Mouse (Mus musculus) forebrain, embryonic 12.5 days (tissue): ENCODE data around the gene Atxn7l3. TPM values are rescaled to one million over a fixed set of nuclear protein-coding genes. Genes with fewer than 3 reads are reported as not detected.
"Not testable (repeated sequence)": the region's sequence is repeated elsewhere in the genome, so short reads cannot be mapped to it uniquely, and the experiment has no call there.

Source experiments
- ATAC-seq: fragments of 200-750 bp; cut with Nextera tagmentation; 2 replicates; pipeline ENCODE4 v1.8.0; 2017; ENCODE audit warnings: moderate TSS enrichment; ENCODE audit not compliant: low FRiP score
- H3K27ac ChIP-seq: fragments of 300-500 bp; sonication (generic); 2 replicates; pipeline ENCODE4 v1.5.1; 2016; ENCODE audit warnings: mild to moderate bottlenecking
- H3K27me3 ChIP-seq: fragments of 300-500 bp; sonication (generic); 2 replicates; pipeline ENCODE4 v1.6.1; 2016; ENCODE audit warnings: mild to moderate bottlenecking
- H3K36me3 ChIP-seq: fragments of 300-500 bp; sonication (generic); replicated peaks from 2 replicates; pipeline ENCODE4 v1.6.1; 2016; ENCODE audit warnings: mild to moderate bottlenecking
- H3K4me1 ChIP-seq: fragments of 300-500 bp; sonication (generic); 2 replicates; pipeline ENCODE4 v1.6.1; 2016
- H3K4me2 ChIP-seq: fragments of 300-500 bp; sonication (generic); 2 replicates; pipeline ENCODE4 v1.6.1; 2016; ENCODE audit warnings: mild to moderate bottlenecking, moderate library complexity
- H3K4me3 ChIP-seq: fragments of 300-500 bp; sonication (generic); replicated peaks from 2 replicates; pipeline ENCODE4 v1.5.1; 2016; ENCODE audit warnings: mild to moderate bottlenecking
- H3K9ac ChIP-seq: fragments of 300-500 bp; sonication (generic); 2 replicates; pipeline ENCODE4 v1.6.1; 2016; ENCODE audit warnings: mild to moderate bottlenecking
- H3K9me3 ChIP-seq: fragments of 300-500 bp; sonication (generic); 2 replicates; pipeline ENCODE4 v1.6.1; 2016
- WGBS: fragments of 180-500 bp; shearing (Covaris S2); methylation state at CpG from one replicate; pipeline ENCODE4 v1.1.7; 2016; 5-methylcytosine and 5-hydroxymethylcytosine counted together
- polyA plus RNA-seq: library from polyadenylated mRNA; unstranded; fragments of >200 nt; fragmentation: Nextera tagmentation; extraction: Ambion mirVana; gene quantifications from 2 replicates; pipeline ENCODE4 v1.2.1, GENCODE M21; 2016

Gene Atxn7l3
- polyA plus RNA-seq, 1 experiment from 2014 or later = 22.4 TPM

- Histone ChIP-seq H3K4me3 (no peak overlapping the region; the same call in 1 of the 2 replicates), H3K27ac (no peak overlapping the region), H3K4me1 (peaks cover 15% of the 10 kb centered on the region), H3K27me3 (no peaks in the 10 kb centered on the region), H3K9me3 (no peaks in the 10 kb centered on the region), H3K4me2 (no peak overlapping the region), H3K9ac (no peak overlapping the region), H3K36me3 (peaks cover 60% of the 10 kb centered on the region)
- ATAC-seq = no peak
- 87% methylated on average over 8 of the region's 8 CpGs for WGBS
These were observed 8.2 kb downstream of the Atxn7l3 start for GRCm38 (mm10) chr11:102288027-102288804.

DNA sequence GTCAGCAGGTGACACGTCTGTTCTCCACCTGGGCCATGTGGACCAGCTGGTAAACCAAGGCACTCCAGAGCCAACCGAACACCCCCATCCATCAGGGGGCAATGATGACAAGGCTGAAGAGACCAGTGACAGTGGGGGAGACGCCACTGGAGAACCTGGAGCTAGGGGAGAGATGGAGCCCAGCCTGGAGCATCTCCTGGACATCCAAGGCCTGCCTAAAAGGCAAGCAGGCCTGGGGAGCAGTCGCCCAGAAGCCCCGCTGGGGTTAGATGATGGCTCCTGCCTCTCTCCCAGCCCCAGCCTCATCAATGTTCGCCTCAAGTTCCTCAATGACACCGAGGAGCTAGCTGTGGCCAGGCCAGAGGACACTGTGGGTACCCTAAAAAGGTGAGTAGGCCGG lies 8.9 kb downstream of the Atxn7l3 start:
- 91% methylated on average over 8 of the region's 8 CpGs for WGBS
- Histone ChIP-seq H3K27ac (no peak overlapping the region), H3K27me3 (no peaks in the 10 kb centered on the region), H3K4me2 (no peak overlapping the region), H3K9ac (peak overlapping the region; percentile 29; the same call in 1 of the 2 replicates), H3K4me1 (peaks cover 15% of the 10 kb centered on the region), H3K36me3 (peaks cover 53% of the 10 kb centered on the region), H3K9me3 (no peaks in the 10 kb centered on the region), H3K4me3 (no peak overlapping the region)
- no peak for ATAC-seq

DNA sequence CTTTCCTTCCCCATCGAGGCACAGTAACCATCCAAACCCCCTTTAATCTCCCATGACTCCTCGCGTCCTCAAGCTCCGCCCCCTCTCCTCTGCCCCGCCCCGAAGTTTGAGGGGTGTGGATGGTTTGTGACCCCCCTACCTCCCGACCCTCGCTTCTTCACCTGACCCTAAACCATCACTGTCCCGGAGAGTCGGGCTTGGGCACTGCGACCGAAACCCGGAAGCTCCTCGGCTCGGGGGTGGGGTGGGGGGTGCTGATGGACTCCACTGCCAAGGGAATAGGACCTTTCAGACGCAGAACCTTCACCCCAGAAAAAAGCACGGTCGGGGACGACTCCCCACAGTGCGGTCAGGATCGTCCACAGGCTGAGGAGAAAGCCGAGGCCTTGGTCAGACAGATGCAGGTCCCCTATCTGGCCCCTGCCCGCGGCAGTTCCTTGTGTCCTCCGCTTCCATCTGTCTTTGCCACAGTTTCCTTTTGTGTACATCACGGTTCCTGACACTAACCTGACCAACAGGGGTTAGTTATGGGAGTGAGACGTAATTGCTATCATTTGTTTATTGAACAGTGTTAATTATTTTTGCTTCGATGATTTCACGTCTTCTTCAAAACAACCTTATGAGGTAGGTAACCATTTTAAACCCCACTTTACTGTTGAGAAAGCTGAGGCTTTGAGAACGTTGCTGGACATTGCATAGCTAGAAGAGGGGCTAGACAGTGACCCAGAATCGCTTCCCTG lies 11.2 kb downstream of the Atxn7l3 start:
- ATAC-seq = peak; percentile 72
- 7% methylated on average over 31 of the region's 31 CpGs for WGBS

GRCm38 (mm10) chr11:102284501-102285094 lies 11.8 kb downstream of the Atxn7l3 start, which contains the start of gene Tmub2:
TSS of gene Tmub2 (plus strand) at chr11:102284931.
- Histone ChIP-seq H3K27me3 (no peaks in the 10 kb centered on the region), H3K4me1 (peaks cover 15% of the 10 kb centered on the region), H3K36me3 (peaks cover 25% of the 10 kb centered on the region), H3K4me2 (peak within 1 kb of the TSS; percentile 73), H3K9me3 (no peaks in the 10 kb centered on the region), H3K4me3 (peak within 1 kb of the TSS; percentile 68), H3K27ac (peak within 1 kb of the TSS; percentile 76), H3K9ac (peak within 1 kb of the TSS; percentile 80)
- WGBS = under 1% methylated on average over 32 of the region's 32 CpGs
- peak; percentile 92 for ATAC-seq

More for the DNA sequence above, 11.2 kb downstream of the Atxn7l3 start:
- Histone ChIP-seq H3K4me3 (peak overlapping the region; percentile 68), H3K4me2 (peak overlapping the region; percentile 73), H3K9ac (peak overlapping the region; percentile 80), H3K9me3 (no peaks in the 10 kb centered on the region), H3K4me1 (peaks cover 15% of the 10 kb centered on the region), H3K27ac (peak overlapping the region; percentile 76), H3K27me3 (no peaks in the 10 kb centered on the region), H3K36me3 (peaks cover 31% of the 10 kb centered on the region)

GRCm38 (mm10) chr11:102283922-102284321 lies 12.5 kb downstream of the Atxn7l3 start:
- Histone ChIP-seq H3K27ac (peak overlapping the region; percentile 76), H3K4me1 (peaks cover 15% of the 10 kb centered on the region), H3K36me3 (peaks cover 18% of the 10 kb centered on the region), H3K9me3 (no peaks in the 10 kb centered on the region), H3K9ac (no peak overlapping the region), H3K27me3 (no peaks in the 10 kb centered on the region), H3K4me2 (peak overlapping the region; percentile 73; the same call in 1 of the 2 replicates), H3K4me3 (peak overlapping the region; percentile 68)
- WGBS = 89% methylated on average over 6 of the region's 6 CpGs
- ATAC-seq = 0 out of 2 replicates have a peak, but pooled peaks have one; percentile 16

DNA sequence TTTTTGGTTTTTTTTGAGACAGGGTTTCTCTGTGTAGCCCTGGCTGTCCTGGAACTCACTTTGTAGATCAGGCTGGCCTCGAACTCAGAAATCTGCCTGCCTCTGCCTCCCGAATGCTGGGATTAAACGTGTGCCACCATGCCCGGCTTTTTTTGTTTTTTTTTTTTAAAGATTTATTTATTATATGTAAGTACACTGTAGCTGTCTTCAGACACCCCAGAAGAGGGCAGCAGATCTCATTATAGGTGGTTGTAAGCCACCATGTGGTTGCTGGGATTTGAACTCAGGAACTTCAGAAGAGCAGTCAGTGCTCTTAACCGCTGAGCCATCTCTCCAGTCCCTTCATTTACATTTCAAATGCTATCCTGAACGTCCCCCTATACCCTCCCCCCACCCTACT lies 16.2 kb downstream of the Atxn7l3 start:
- not testable (repeated sequence) for H3K4me3 ChIP-seq, H3K9me3 ChIP-seq, H3K4me2 ChIP-seq, H3K36me3 ChIP-seq, H3K4me1 ChIP-seq, ATAC-seq, H3K9ac ChIP-seq, H3K27ac ChIP-seq
- H3K27me3 ChIP-seq = peaks cover 20% of the 10 kb centered on the region
- 81% methylated on average over 6 of the region's 6 CpGs for WGBS

GRCm38 (mm10) chr11:102279595-102279994 lies 16.8 kb downstream of the Atxn7l3 start:
- Histone ChIP-seq H3K9ac (no peak overlapping the region), H3K9me3 (no peaks in the 10 kb centered on the region), H3K27ac (no peak overlapping the region), H3K36me3 (no peaks in the 10 kb centered on the region), H3K4me1 (peaks cover 9% of the 10 kb centered on the region), H3K4me3 (no peak overlapping the region), H3K4me2 (no peak overlapping the region), H3K27me3 (peaks cover 23% of the 10 kb centered on the region)
- 97% methylated on average over 3 of the region's 3 CpGs for WGBS
- no peak for ATAC-seq

- peaks cover 9% of the 10 kb centered on the region for H3K4me1 ChIP-seq
- no peaks in the 10 kb centered on the region for H3K36me3 ChIP-seq
These were observed 18.7 kb downstream of the Atxn7l3 start for GRCm38 (mm10) chr11:102277754-102278153.

DNA sequence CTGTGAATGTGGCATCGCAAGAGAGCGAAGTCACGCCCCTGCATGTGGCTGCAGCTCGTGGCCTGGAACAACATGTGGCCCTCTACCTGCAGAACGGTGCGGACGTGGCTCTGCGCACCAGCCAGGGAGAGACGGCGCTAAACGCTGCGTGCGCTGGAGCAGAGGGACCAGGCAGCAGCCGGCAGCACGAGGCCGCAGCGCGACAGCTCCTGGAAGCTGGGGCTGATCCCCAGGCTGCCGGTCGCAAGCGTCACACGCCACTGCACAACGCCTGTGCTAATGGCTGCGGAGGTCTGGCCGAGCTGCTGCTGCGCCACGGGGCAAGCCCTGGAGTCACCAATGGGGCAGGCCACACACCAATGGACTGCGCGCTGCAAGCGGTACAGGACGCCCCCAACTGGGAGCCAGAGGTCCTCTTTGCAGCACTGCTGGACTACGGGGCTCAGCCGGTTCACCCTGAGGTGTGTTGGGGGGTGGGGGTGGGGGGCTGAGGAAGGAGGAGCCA lies 20.0 kb downstream of the Atxn7l3 start:
- WGBS = 2% methylated on average over 33 of the region's 33 CpGs
- H3K4me3 ChIP-seq = peak overlapping the region; percentile 39
- H3K4me1 ChIP-seq = peaks cover 9% of the 10 kb centered on the region
- H3K9ac ChIP-seq = peak overlapping the region; percentile 56; the same call in 1 of the 2 replicates
- H3K27ac ChIP-seq = peak overlapping the region; percentile 36; the same call in 1 of the 2 replicates
- peak overlapping the region; percentile 72 for H3K4me2 ChIP-seq
- H3K9me3 ChIP-seq = no peaks in the 10 kb centered on the region
- H3K27me3 ChIP-seq = peaks cover 23% of the 10 kb centered on the region
- peak; percentile 58; the same call in 1 of the 2 replicates for ATAC-seq
- no peaks in the 10 kb centered on the region for H3K36me3 ChIP-seq

More at GRCm38 (mm10) chr11:102277754-102278153, 18.7 kb downstream of the Atxn7l3 start:
- H3K27me3 ChIP-seq = peaks cover 23% of the 10 kb centered on the region
- no peak overlapping the region for H3K4me2 ChIP-seq
- H3K9me3 ChIP-seq = no peaks in the 10 kb centered on the region
- no peak overlapping the region for H3K27ac ChIP-seq
- 63% methylated on average over 7 of the region's 12 CpGs for WGBS
- ATAC-seq = no peak
- H3K4me3 ChIP-seq = no peak overlapping the region
- no peak overlapping the region for H3K9ac ChIP-seq

DNA sequence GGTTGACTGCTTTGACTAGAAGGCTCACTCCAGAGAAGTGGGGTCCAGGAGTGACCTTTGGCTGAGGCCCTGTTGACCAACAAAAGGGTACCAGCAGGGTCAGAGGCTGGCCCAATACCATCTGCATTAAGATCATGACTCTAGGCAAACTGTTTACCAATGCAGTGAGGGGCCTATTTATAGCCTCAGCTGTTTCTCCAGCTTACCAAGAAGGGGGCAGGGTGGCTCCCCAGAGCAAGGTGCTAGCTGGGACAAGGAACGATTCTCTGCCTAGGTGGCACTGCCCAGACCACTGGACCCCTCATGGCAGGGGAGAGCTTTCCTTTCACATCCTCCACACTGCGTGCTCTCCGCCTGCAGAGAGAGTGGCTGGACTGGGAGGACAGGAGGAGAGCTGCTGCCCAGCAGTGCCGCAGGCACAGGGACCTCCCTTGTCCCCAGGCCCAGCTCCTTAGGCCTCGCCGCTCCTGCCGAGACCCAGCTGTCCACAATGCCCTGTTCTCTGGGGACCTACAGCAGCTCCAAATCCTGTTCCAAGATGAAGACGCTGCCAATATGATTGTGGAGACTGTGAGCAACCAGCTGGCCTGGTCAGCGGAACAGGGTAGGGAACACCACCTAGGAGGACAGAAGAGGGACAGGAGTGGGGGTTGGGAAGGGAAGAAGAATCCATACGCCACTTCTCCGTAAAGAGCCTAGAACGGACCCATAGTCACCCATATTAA lies 27.7 kb downstream of the Atxn7l3 start, which contains the start of gene Asb16:
Gene Asb16 (plus strand): TSS at position 224 of the 725 bp plus-strand sequence.
- 88% methylated on average over 12 of the region's 12 CpGs for WGBS
- no peak within 1 kb of the TSS for H3K9ac ChIP-seq
- no peaks in the 10 kb centered on the region for H3K36me3 ChIP-seq
- 0 out of 2 replicates have a peak, but pooled peaks cover 2% of the 10 kb centered on the region for H3K27me3 ChIP-seq
- no peaks in the 10 kb centered on the region for H3K9me3 ChIP-seq
- no peak within 1 kb of the TSS for H3K4me2 ChIP-seq
- no peak within 1 kb of the TSS for H3K27ac ChIP-seq
- 0 out of 2 replicates have a peak, but pooled peaks cover 2% of the 10 kb centered on the region for H3K4me1 ChIP-seq
- no peak within 1 kb of the TSS for H3K4me3 ChIP-seq
- no peak for ATAC-seq

GRCm38 (mm10) chr11:102267480-102267879 lies 29.0 kb downstream of the Atxn7l3 start:
- Histone ChIP-seq H3K4me3 (no peak overlapping the region), H3K27me3 (0 out of 2 replicates have a peak, but pooled peaks cover 2% of the 10 kb centered on the region), H3K9me3 (no peaks in the 10 kb centered on the region), H3K36me3 (peaks cover 3% of the 10 kb centered on the region), H3K9ac (no peak overlapping the region), H3K27ac (no peak overlapping the region), H3K4me2 (no peak overlapping the region), H3K4me1 (0 out of 2 replicates have a peak, but pooled peaks cover 2% of the 10 kb centered on the region)
- WGBS = 9% methylated on average over 11 of the region's 11 CpGs
- peak; percentile 46; the same call in 1 of the 2 replicates for ATAC-seq
